Mouse (Mus musculus) C2C12 (cell line): Measurements from ENCODE around the gene Fam173a.

ENCODE experiments used
- CEBPB ChIP-seq: IDR thresholded peaks from one replicate; pipeline ENCODE4 v1.6.1; 2011; ENCODE audit warnings: low read depth, mild to moderate bottlenecking, control low read depth, moderate library complexity
- CTCF ChIP-seq: IDR thresholded peaks from one replicate; pipeline ENCODE4 v1.5.1; 2011; ENCODE audit not compliant: control insufficient read depth, insufficient read depth, insufficient read length
- FOSL1 ChIP-seq: IDR thresholded peaks from one replicate; pipeline ENCODE4 v1.8.0; 2011; ENCODE audit warnings: mild to moderate bottlenecking, low read length; ENCODE audit not compliant: poor library complexity, insufficient read depth, severe bottlenecking
- MAX ChIP-seq: IDR thresholded peaks from one replicate; pipeline ENCODE4 v1.6.1; 2011; ENCODE audit warnings: mild to moderate bottlenecking, control low read depth
- USF1 ChIP-seq: IDR thresholded peaks from one replicate; pipeline ENCODE4 v1.6.1; 2011; ENCODE audit warnings: low read depth, mild to moderate bottlenecking, control low read depth, moderate library complexity

GRCm38 (mm10) chr17:25806507-25806906 lies 13.8 kb upstream of the Fam173a start:
- TF ChIP-seq CTCF = no peak
- no peak for TF ChIP-seq USF1
- no peak for TF ChIP-seq MAX
- no peak for TF ChIP-seq FOSL1
- no peak for TF ChIP-seq CEBPB
